Mouse (Mus musculus) natural killer cell, adult 2 months (primary cell): ENCODE measurements around the gene Cad.

Experiments
- DNase-seq, 2 experiments: peaks; one replicate each; pipeline ENCODE4 v3.0.0; 2022; ENCODE audit warnings: low spot score in 2 of 2

Gene Cad

DNA sequence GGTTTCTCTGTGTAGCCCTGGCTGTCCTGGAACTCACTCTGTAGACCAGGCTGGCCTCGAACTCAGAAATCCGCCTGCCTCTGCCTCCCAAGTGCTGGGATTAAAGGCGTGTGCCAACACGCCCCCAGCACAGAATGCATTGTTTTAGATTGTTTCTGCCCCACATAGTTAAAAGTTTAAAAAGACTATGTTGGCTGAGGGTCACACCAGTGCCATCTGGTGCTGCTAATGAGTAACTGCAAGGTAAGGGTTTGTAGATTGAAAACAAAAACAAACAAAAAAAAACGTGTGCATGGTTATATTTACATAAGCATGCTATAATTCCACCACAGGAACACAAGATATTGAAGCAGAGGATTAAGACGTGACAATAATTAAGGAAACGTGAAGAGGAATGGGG is 56.2 kb downstream of the Cad start:
- DNase-seq, result peak in 1 of 2 experiments; percentile 15

DNA sequence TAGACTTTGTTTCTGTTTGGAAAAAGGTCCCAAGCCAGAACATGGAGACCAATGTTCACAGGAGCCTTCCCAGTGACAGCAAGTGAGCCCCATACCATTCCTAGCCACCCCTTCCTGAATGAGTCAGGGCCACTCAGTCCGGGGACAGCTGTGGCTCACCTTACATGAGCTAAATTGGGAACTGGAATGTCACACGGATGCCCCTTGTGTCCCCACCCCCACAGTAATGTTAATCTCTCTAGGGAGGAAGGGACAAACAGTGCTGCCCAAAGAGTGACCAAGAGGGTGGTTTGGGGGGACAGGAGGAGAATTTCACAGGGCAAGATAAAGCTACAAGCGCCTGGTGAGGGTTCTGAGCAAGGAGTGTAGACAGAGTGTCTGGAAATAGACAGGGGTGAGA is 61.8 kb downstream of the Cad start, which contains the start of gene Trim54:
TSS of gene Trim54 (plus strand) at position 359 of the 400 bp plus-strand sequence.
- DNase-seq, result no peak

DNA sequence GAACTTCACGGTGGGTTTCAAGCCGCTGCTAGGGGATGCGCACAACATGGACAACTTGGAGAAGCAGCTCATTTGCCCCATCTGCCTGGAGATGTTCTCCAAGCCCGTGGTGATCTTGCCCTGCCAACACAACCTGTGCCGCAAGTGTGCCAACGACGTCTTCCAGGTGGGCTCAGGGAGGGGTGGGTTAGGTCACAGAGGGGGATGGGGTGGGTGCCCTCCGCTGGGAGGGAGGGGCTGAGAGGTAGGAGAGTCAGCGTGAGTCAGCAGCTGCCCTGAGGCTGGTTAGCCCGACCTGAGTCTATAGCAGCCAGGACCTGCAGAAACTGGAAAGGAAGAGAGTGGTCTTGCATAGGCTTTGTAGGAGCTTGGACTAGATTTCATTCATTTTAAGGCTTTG is 62.3 kb downstream of the Cad start:
- no peak for DNase-seq

DNA sequence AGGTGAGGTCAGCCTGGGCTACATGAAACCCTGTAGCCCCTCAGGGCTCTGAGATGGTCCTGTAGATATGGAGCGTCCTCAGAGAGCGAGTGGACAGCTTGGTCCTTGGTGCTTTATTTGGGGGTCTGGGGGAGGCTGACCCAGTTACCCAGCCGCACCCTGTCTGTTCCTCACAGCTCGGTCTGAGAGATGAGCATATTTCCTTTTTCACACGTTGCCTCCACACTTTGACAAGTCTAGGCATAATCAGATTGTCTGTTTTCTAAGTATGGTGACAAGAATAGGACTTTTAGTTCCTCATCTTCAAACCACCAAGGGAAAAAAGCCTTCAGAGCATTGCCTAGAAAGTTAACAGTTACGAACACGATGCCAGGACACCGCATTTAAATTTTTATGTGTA is 66.5 kb downstream of the Cad start:
- DNase-seq, result no peak

DNA sequence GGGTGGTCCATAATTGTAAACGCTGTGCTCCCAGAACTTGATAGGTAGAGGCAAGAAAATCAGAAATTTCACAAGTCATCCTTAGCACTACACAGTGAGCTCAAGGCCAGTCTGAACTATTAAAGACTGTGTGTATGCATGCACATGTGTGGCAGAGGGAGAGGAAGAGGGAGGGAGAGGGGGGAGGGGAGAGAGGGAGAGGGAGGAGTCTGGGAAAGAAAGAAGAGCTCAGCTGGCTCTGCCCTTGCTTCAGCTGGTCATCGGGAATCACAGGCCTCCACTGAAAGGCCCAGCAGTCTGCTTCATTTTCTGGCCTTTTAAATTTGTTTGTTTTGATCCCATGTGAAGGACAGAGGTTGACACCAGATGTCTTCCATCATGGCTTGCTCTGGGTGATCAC is 68.9 kb downstream of the Cad start:
- DNase-seq, result no peak

DNA sequence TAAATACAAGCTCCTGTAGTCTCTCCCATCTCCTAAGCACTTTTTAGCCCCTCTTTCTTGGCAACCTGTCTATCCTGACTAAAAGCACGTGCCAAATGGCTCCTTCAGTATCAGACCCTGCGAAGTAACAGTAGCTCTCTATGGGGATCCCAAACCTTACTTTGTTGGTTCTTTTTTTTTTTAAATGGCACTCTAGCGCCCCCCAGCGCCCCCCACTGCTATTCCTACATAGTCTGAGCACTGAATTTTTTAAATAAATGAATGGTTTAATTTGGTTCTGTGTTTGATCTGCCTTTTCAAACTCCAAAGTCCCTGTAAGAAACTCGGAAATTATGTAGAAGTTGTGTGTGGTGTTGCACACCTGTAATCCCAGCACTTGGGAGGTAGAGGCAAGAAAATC is 71.5 kb downstream of the Cad start:
- no peak for DNase-seq
